Comparison of ENCODE assay signal across 28 mouse cellular contexts in the genomic region with DNA sequence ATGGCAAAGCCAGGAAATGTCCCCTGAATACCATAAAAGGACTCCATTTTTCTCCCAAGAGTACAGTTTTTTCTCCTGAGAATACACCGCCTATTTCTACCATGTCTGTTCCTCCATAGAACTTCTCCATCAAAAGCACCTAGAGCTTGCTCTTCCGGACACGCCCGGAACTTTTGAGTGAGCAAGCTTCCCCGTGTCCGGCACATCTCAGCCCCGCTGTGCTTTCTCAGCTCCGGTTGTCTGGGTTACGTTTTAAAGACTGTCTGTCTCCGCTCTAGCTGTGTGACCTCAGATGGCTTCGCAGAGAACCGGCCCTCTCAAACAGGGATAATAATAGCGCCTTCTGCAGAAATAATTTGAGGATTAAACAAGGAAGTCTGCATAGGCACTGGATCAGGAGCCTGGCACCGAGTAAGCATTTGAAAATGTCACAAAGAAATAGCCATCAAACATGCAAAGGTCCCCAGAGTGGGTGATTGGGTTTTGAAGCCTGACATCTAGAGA.
DNase-seq lines count a peak whose midpoint lies in the region; ATAC-seq and TF ChIP-seq lines count a peak whose summit lies in the region.
"Had no signal": no experiment of that assay in that cellular context is flagged by ENCODE, and none has a peak within 500 bp of the region (broad histone marks: within the 10 kb centered on the region; RNA-seq: fewer than 3 reads in every experiment).

No protein-coding gene starts in this region.

- intact Hi-C loops in gastrocnemius, adult 2 months (cut with DNase I): no loop called here

- TF ChIP-seq POLR2A in thymus, adult 2 months (IDR thresholded peaks at IDR 0.05; ENCODE audit: control insufficient read depth, extremely low read depth, insufficient read depth, low read length, poor library complexity): no peak

- TF ChIP-seq CTCF in gastrocnemius, adult 2 months (IDR thresholded peaks at IDR 0.05): no peak
- no peak for TF ChIP-seq CTCF in thymus, adult 2 months (IDR thresholded peaks at IDR 0.05; ENCODE audit: borderline replicate concordance, control insufficient read depth, extremely low read depth, insufficient read depth, low read length, poor library complexity)

- H3K9me3 ChIP-seq in hindbrain, embryonic 10.5 days: no peaks in the 10 kb centered on the region
- no peaks in the 10 kb centered on the region for H3K9me3 ChIP-seq in hindbrain, embryonic 14.5 days (ENCODE audit: control insufficient read depth, low read length)
- H3K9me3 ChIP-seq: embryonic facial prominence, embryonic 13.5 days; forebrain, embryonic 10.5 days; liver, embryonic 12.5 days; megakaryocyte, embryonic 14.5 days had no signal

- H3K27me3 ChIP-seq in hindbrain, embryonic 10.5 days (ENCODE audit: insufficient read depth, poor library complexity, severe bottlenecking): no peaks in the 10 kb centered on the region
- no peaks in the 10 kb centered on the region for H3K27me3 ChIP-seq in hindbrain, embryonic 14.5 days (ENCODE audit: control insufficient read depth, insufficient read depth, low read length)
- H3K27me3 ChIP-seq in thymus, adult 2 months (ENCODE audit: control insufficient read depth, insufficient read depth, low read length): no peaks in the 10 kb centered on the region
- H3K27me3 ChIP-seq: embryonic facial prominence, embryonic 13.5 days; liver, embryonic 12.5 days had no signal

- no peak for DNase-seq in cerebellum, postnatal 4 days (ENCODE audit: low spot score in 2 of 2)
- DNase-seq in gastrocnemius, adult 2 months: no peak
- no peak for DNase-seq in gastrocnemius, adult 8-10 months (ENCODE audit: low spot score in 2 of 2)
- DNase-seq in hindbrain, embryonic 10.5 days (ENCODE audit: low spot score): no peak
- DNase-seq in hindbrain, embryonic 14.5 days (ENCODE audit: low spot score): no peak
- DNase-seq in ZHBTc4 (ENCODE audit: low read depth, low spot score): peak; percentile 60
- no peak for DNase-seq in thymus, adult 2 months
- DNase-seq: adrenal gland, postnatal 14 days; cerebellum, adult 8-10 months; gastrocnemius, postnatal 36 days; kidney, adult 9 months; kidney, postnatal 10 days; layer of hippocampus, postnatal 36 days; left cerebral cortex, postnatal 4 days; liver, postnatal 0 days; lung, postnatal 4 days; midbrain, embryonic 14.5 days; retina, postnatal 1 day; right cerebral cortex, postnatal 14 days; thymus, postnatal 14 days had no signal

- peak; percentile 58; the same call in 1 of the 2 replicates for ATAC-seq in cerebellum, adult (ENCODE audit: insufficient number of reproducible peaks, low FRiP score, low TSS enrichment)
- no peak for ATAC-seq in hindbrain, embryonic 14.5 days (ENCODE audit: low FRiP score)
- ATAC-seq: forebrain, embryonic 16.5 days; intestine, postnatal 0 days; liver, embryonic 12.5 days; liver, postnatal 0 days had no signal

- no peak overlapping the region for H3K4me2 ChIP-seq in hindbrain, embryonic 14.5 days (replicated peaks)
- H3K4me2 ChIP-seq: embryonic facial prominence, embryonic 13.5 days; heart, embryonic 11.5 days; liver, embryonic 12.5 days had no signal

- WGBS in hindbrain, embryonic 10.5 days: 79% methylated on average over 14 of the region's 14 CpGs
- WGBS in hindbrain, embryonic 14.5 days: 67% methylated on average over 14 of the region's 14 CpGs
- 92% methylated on average over 14 of the region's 14 CpGs for WGBS in thymus, adult 2 months

- peaks cover 55% of the 10 kb centered on the region for H3K4me1 ChIP-seq in hindbrain, embryonic 10.5 days (replicated peaks)
- peaks cover 6% of the 10 kb centered on the region; the same call in 1 of the 2 replicates for H3K4me1 ChIP-seq in hindbrain, embryonic 14.5 days (replicated peaks; ENCODE audit: control insufficient read depth, insufficient read depth, low read length)
- no peaks in the 10 kb centered on the region for H3K4me1 ChIP-seq in thymus, adult 2 months (replicated peaks; ENCODE audit: control insufficient read depth, insufficient read depth, low read length)
- H3K4me1 ChIP-seq: liver, embryonic 12.5 days; megakaryocyte, embryonic 14.5 days had no signal

- H3K4me3 ChIP-seq in gastrocnemius, adult 2 months: no peak overlapping the region
- no peak overlapping the region for H3K4me3 ChIP-seq in hindbrain, embryonic 10.5 days
- H3K4me3 ChIP-seq in hindbrain, embryonic 14.5 days (replicated peaks; ENCODE audit: low read length): no peak overlapping the region
- H3K4me3 ChIP-seq in thymus, adult 2 months (ENCODE audit: control insufficient read depth, insufficient read depth, low read length): no peak overlapping the region
- H3K4me3 ChIP-seq: embryonic facial prominence, embryonic 13.5 days; forebrain, embryonic 10.5 days; liver, embryonic 12.5 days; megakaryocyte, embryonic 14.5 days had no signal

- peak overlapping the region; percentile 24 for H3K27ac ChIP-seq in gastrocnemius, adult 2 months
- peak overlapping the region; percentile 45 for H3K27ac ChIP-seq in hindbrain, embryonic 10.5 days
- H3K27ac ChIP-seq in hindbrain, embryonic 14.5 days: no peak overlapping the region
- no peak overlapping the region for H3K27ac ChIP-seq in thymus, adult 2 months (ENCODE audit: control insufficient read depth, insufficient read depth, low read length)
- H3K27ac ChIP-seq: embryonic facial prominence, embryonic 13.5 days; forebrain, embryonic 10.5 days; liver, embryonic 12.5 days had no signal

- no peaks in the 10 kb centered on the region for H3K36me3 ChIP-seq in hindbrain, embryonic 10.5 days
- no peaks in the 10 kb centered on the region for H3K36me3 ChIP-seq in hindbrain, embryonic 14.5 days (replicated peaks; ENCODE audit: control insufficient read depth, insufficient read depth)
- no peaks in the 10 kb centered on the region for H3K36me3 ChIP-seq in thymus, adult 2 months (ENCODE audit: control insufficient read depth, insufficient read depth, low read length)
- H3K36me3 ChIP-seq: embryonic facial prominence, embryonic 13.5 days; forebrain, embryonic 10.5 days; liver, embryonic 12.5 days had no signal

- H3K9ac ChIP-seq in hindbrain, embryonic 14.5 days: no peak overlapping the region
- H3K9ac ChIP-seq: embryonic facial prominence, embryonic 13.5 days; liver, embryonic 12.5 days; liver, postnatal 0 days had no signal

Comparison
In these comparisons a context has a peak if more than half of its experiments do, and no peak if none do; other contexts are left out.
1. H3K27ac ChIP-seq: peak in gastrocnemius, adult 2 months (single experiment) and hindbrain, embryonic 10.5 days (single experiment); none in hindbrain, embryonic 14.5 days (single experiment) and thymus, adult 2 months (single experiment).